Mouse (Mus musculus): ENCODE data around the gene Osgep. TPM values are rescaled to one million over a fixed set of nuclear protein-coding genes. Genes with fewer than 3 reads are reported as not detected.
"Not testable (repeated sequence)": the region's sequence is repeated elsewhere in the genome, so short reads cannot be mapped to it uniquely, and the experiment has no call there.

Osgep gene
- total RNA-seq (2021) = 10 to 100 TPM; 30.9 to 42.8 TPM
- long read RNA-seq, experiment 1, transcript Osgep-202 (11 exons, 3,388 nt) = major isoform, 27 of 50 reads
- long read RNA-seq, experiment 1, partial matches to known transcripts = 8 of 50 reads
- long read RNA-seq, experiment 1, other reads (novel, unspliced or antisense) = 14 of 50 reads
- long read RNA-seq, experiment 2, transcript Osgep-202 (11 exons, 3,388 nt) = major isoform, 41 of 66 reads
- long read RNA-seq, experiment 2, partial matches to known transcripts = 13 of 66 reads
- long read RNA-seq, experiment 2, other reads (novel, unspliced or antisense) = 10 of 66 reads

GRCm38 (mm10) chr14:50924281-50925064 lies at the start of gene Osgep, which contains the start of gene Apex1:
Gene Osgep, minus strand, starts transcription at chr14:50924893.
Gene Apex1, plus strand, starts transcription at chr14:50924968.
- peak; percentile 98 for DNase-seq (ENCODE audit: low spot score in 2 of 2)

GRCm38 (mm10) chr14:50973700-50974099 lies 49.0 kb upstream of the Osgep start:
- DNase-seq (ENCODE audit: low spot score in 2 of 2) = no peak

- DNase-seq (ENCODE audit: low spot score in 2 of 2) = not testable (repeated sequence)
These were observed 48.4 kb upstream of the Osgep start for GRCm38 (mm10) chr14:50973054-50973453.

GRCm38 (mm10) chr14:50970822-50971221 lies 46.1 kb upstream of the Osgep start:
- no peak for DNase-seq (ENCODE audit: low spot score in 2 of 2)

- peak; percentile 50 to 81 for DNase-seq (ENCODE audit: low spot score in 2 of 2)
These were observed 45.2 kb upstream of the Osgep start for GRCm38 (mm10) chr14:50969558-50970544.

- peak; percentile 9 to 21 for DNase-seq (ENCODE audit: low spot score in 2 of 2)
These were observed 44.3 kb upstream of the Osgep start for GRCm38 (mm10) chr14:50969041-50969440.

- DNase-seq (ENCODE audit: low spot score in 2 of 2) = no peak
These were observed 43.7 kb upstream of the Osgep start for GRCm38 (mm10) chr14:50968216-50968980.

- not testable (repeated sequence) for DNase-seq (ENCODE audit: low spot score in 2 of 2)
These were observed 33.7 kb upstream of the Osgep start for GRCm38 (mm10) chr14:50958289-50958995.

- not testable (repeated sequence) for DNase-seq (ENCODE audit: low spot score in 2 of 2)
These were observed 32.5 kb upstream of the Osgep start for GRCm38 (mm10) chr14:50957146-50957545.

GRCm38 (mm10) chr14:50956724-50957123 lies 32.0 kb upstream of the Osgep start:
- DNase-seq (ENCODE audit: low spot score in 2 of 2) = not testable (repeated sequence)

- peak; percentile 50 to 64 for DNase-seq (ENCODE audit: low spot score in 2 of 2)
These were observed 31.3 kb upstream of the Osgep start, which contains the start of gene Pnp2 for GRCm38 (mm10) chr14:50955942-50956508. Gene Pnp2, plus strand, starts transcription at chr14:50955992.

GRCm38 (mm10) chr14:50955487-50955886 lies 30.8 kb upstream of the Osgep start:
- DNase-seq (ENCODE audit: low spot score in 2 of 2) = no peak

- not testable (repeated sequence) for DNase-seq (ENCODE audit: low spot score in 2 of 2)
These were observed 20.8 kb upstream of the Osgep start for GRCm38 (mm10) chr14:50945526-50945925.

- not testable (repeated sequence) for DNase-seq (ENCODE audit: low spot score in 2 of 2)
These were observed 20.4 kb upstream of the Osgep start for GRCm38 (mm10) chr14:50945081-50945480.

- DNase-seq (ENCODE audit: low spot score in 2 of 2) = not testable (repeated sequence)
These were observed 20.0 kb upstream of the Osgep start for GRCm38 (mm10) chr14:50944668-50945033.

GRCm38 (mm10) chr14:50943932-50944667 lies 19.4 kb upstream of the Osgep start, which contains the start of gene Gm49342:
Gene Gm49342, plus strand, starts transcription at chr14:50944517.
- peak; percentile 90 to 92 for DNase-seq (ENCODE audit: low spot score in 2 of 2)

GRCm38 (mm10) chr14:50938940-50939339 lies 14.2 kb upstream of the Osgep start:
- DNase-seq (ENCODE audit: low spot score in 2 of 2) = no peak

All from layer of hippocampus, postnatal 14 days (tissue).